Mouse (Mus musculus) left cerebral cortex, adult 2 months (tissue): ENCODE measurements at regions not wholly inside any gene's neighbourhood (a gene's known extent, or its start where the extent isn't known, plus 50 kb on each side); places are given as distances from the start of the nearest gene placed in this dataset.

ENCODE experiments used
- DNase-seq, 2 experiments: peaks; one replicate each; pipeline ENCODE4 v3.0.0; 2021 to 2022; ENCODE audit warnings: low spot score in 2 of 2, mixed read lengths in 1 of 2; ENCODE audit errors: extremely low spot score in 1 of 2
- H3K27ac ChIP-seq: fragments of 200-600 bp; 2 replicates; pipeline ENCODE4 v1.8.1; 2022
- H3K4me3 ChIP-seq: fragments of 200-600 bp; 2 replicates; pipeline ENCODE4 v1.8.1; 2022
- CTCF ChIP-seq: fragments of 200-600 bp; IDR thresholded peaks from 2 replicates; pipeline ENCODE4 v1.8.1; 2022; ENCODE audit warnings: antibody characterized with exemption, mild to moderate bottlenecking, moderate library complexity
- intact Hi-C: fragments of 180-260 bp; cut with DNase I; formaldehyde crosslinking; loops from one replicate; pipeline ENCODE4 v1.15.1; 2025

- no peak overlapping the region for H3K4me3 ChIP-seq
- DNase-seq: peak; percentile 27 to 41
- no peak for TF ChIP-seq CTCF
- intact Hi-C loops: no loop called here
- H3K27ac ChIP-seq: no peak overlapping the region
Observed at GRCm38 (mm10) chr5:39417121-39417844, 338.0 kb downstream of the Hs3st1 start.

GRCm38 (mm10) chr5:39416597-39417023 lies 338.7 kb downstream of the Hs3st1 start:
- intact Hi-C loops: no loop called here
- no peak for DNase-seq
- Histone ChIP-seq H3K27ac (no peak overlapping the region), H3K4me3 (no peak overlapping the region)
- TF ChIP-seq CTCF: no peak

GRCm38 (mm10) chr5:39412756-39413155 lies 342.5 kb downstream of the Hs3st1 start:
- DNase-seq: no peak
- TF ChIP-seq CTCF: no peak
- Histone ChIP-seq H3K27ac (no peak overlapping the region), H3K4me3 (no peak overlapping the region)
- intact Hi-C loops: no loop called here

- no peak for TF ChIP-seq CTCF
Observed at GRCm38 (mm10) chr5:39390391-39390987, 364.8 kb downstream of the Hs3st1 start.

GRCm38 (mm10) chr5:39384410-39384809 lies 370.9 kb downstream of the Hs3st1 start:
- Histone ChIP-seq H3K27ac (no peak overlapping the region), H3K4me3 (no peak overlapping the region)
- DNase-seq: no peak
- intact Hi-C loops: no loop called here
- TF ChIP-seq CTCF: no peak

More at GRCm38 (mm10) chr5:39390391-39390987, 364.8 kb downstream of the Hs3st1 start:
- Histone ChIP-seq H3K27ac (no peak overlapping the region), H3K4me3 (no peak overlapping the region)
- DNase-seq: no peak
- intact Hi-C loops: no loop called here

- no peak for DNase-seq
- Histone ChIP-seq H3K4me3 (no peak overlapping the region), H3K27ac (no peak overlapping the region)
- no peak for TF ChIP-seq CTCF
- intact Hi-C loops: no loop called here
Observed at GRCm38 (mm10) chr5:39374199-39374598, 381.1 kb downstream of the Hs3st1 start.

- no peak for TF ChIP-seq CTCF
- no peak overlapping the region for H3K4me3 ChIP-seq
- H3K27ac ChIP-seq: no peak overlapping the region
- no peak for DNase-seq
- intact Hi-C loops: no loop called here
Observed at GRCm38 (mm10) chr5:39348680-39349079, 406.6 kb downstream of the Hs3st1 start.

GRCm38 (mm10) chr5:39347019-39347418 lies 408.3 kb downstream of the Hs3st1 start:
- no peak for TF ChIP-seq CTCF
- no peak for DNase-seq
- H3K27ac ChIP-seq: no peak overlapping the region
- H3K4me3 ChIP-seq: no peak overlapping the region
- intact Hi-C loops: no loop called here

GRCm38 (mm10) chr5:39337917-39338316 lies 417.4 kb downstream of the Hs3st1 start:
- no peak for TF ChIP-seq CTCF
- no peak overlapping the region for H3K27ac ChIP-seq
- no peak for DNase-seq
- no peak overlapping the region for H3K4me3 ChIP-seq
- intact Hi-C loops: no loop called here

- no peak for DNase-seq
- TF ChIP-seq CTCF: no peak
- Histone ChIP-seq H3K27ac (no peak overlapping the region), H3K4me3 (no peak overlapping the region)
- intact Hi-C loops: no loop called here
Observed at GRCm38 (mm10) chr5:39336484-39336985, 418.7 kb downstream of the Hs3st1 start.

GRCm38 (mm10) chr5:39335321-39335720 lies 420.0 kb downstream of the Hs3st1 start:
- intact Hi-C loops: no loop called here
- DNase-seq: no peak
- TF ChIP-seq CTCF: no peak
- Histone ChIP-seq H3K27ac (no peak overlapping the region), H3K4me3 (no peak overlapping the region)

GRCm38 (mm10) chr5:39334241-39334640 lies 421.0 kb downstream of the Hs3st1 start:
- no peak for TF ChIP-seq CTCF
- intact Hi-C loops: no loop called here
- H3K4me3 ChIP-seq: no peak overlapping the region
- DNase-seq: no peak
- no peak overlapping the region for H3K27ac ChIP-seq

- no peak for TF ChIP-seq CTCF
- intact Hi-C loops: loop anchor here (5.0 kb wide), 4 partner anchors 108 to 443 kb away; no protein-coding TSS in a partner anchor
- Histone ChIP-seq H3K4me3 (no peak overlapping the region), H3K27ac (peak overlapping the region; percentile 2; the same call in 1 of the 2 replicates)
- DNase-seq: no peak
Observed at GRCm38 (mm10) chr5:39325399-39325798, 429.9 kb downstream of the Hs3st1 start.
